Mouse (Mus musculus) fat pad, adult 2 months (tissue): ENCODE results near the gene Thada.

ENCODE experiments used
- DNase-seq: peaks from one replicate; pipeline ENCODE4 v3.0.0-alpha.2; 2011; ENCODE audit warnings: low read depth, low spot score; ENCODE audit errors: extremely low read depth

Gene Thada

GRCm38 (mm10) chr17:84148499-84149484 is 317.2 kb downstream of the Thada start:
- no peak for DNase-seq

GRCm38 (mm10) chr17:84147183-84148108 is 318.6 kb downstream of the Thada start:
- DNase-seq: no peak

- no peak for DNase-seq
Observed at GRCm38 (mm10) chr17:84146458-84147182, 319.4 kb downstream of the Thada start.

- peak; percentile 67 for DNase-seq
Observed at GRCm38 (mm10) chr17:84145826-84146287, 320.1 kb downstream of the Thada start.

- no peak for DNase-seq
Observed at GRCm38 (mm10) chr17:84144762-84145599, 321.0 kb downstream of the Thada start.

- DNase-seq: peak; percentile 73
Observed at GRCm38 (mm10) chr17:84144130-84144529, 321.9 kb downstream of the Thada start.

- DNase-seq: no peak
Observed at GRCm38 (mm10) chr17:84143219-84143844, 322.7 kb downstream of the Thada start.

- no peak for DNase-seq
Observed at GRCm38 (mm10) chr17:84141691-84142090, 324.3 kb downstream of the Thada start.

- DNase-seq: no peak
Observed at GRCm38 (mm10) chr17:84140822-84141507, 325.0 kb downstream of the Thada start.
